Mouse (Mus musculus) bone marrow macrophage, adult 2 months (primary cell): ENCODE measurements around the gene Bdh2.

ENCODE experiments used
- CTCF ChIP-seq: IDR thresholded peaks from 2 replicates; pipeline ENCODE4 v1.5.1; 2012; ENCODE audit warnings: low read depth, mild to moderate bottlenecking, low read length, moderate library complexity
- POLR2A ChIP-seq: IDR thresholded peaks from 2 replicates; pipeline ENCODE4 v1.6.1; 2012; ENCODE audit warnings: mild to moderate bottlenecking, low read depth, low read length, borderline replicate concordance

- TF ChIP-seq CTCF, result no peak
- TF ChIP-seq POLR2A, result no peak
Measured at GRCm38 (mm10) chr3:135351857-135352256, 70.8 kb downstream of the Bdh2 start.
